Mouse (Mus musculus) intestine, postnatal 0 days (tissue): ENCODE measurements at regions not wholly inside any gene's neighbourhood (a gene's known extent, or its start where the extent isn't known, plus 50 kb on each side); places are given as distances from the start of the nearest gene placed in this dataset.

Experiments
- ATAC-seq: fragments of 200-750 bp; cut with Nextera tagmentation; 2 replicates; pipeline ENCODE4 v1.8.0; 2017; ENCODE audit warnings: mild to moderate bottlenecking, moderate TSS enrichment, moderate library complexity
- H3K27ac ChIP-seq: fragments of 300-500 bp; sonication (generic); 2 replicates; pipeline ENCODE4 v1.5.1; 2014; ENCODE audit warnings: mild to moderate bottlenecking, low read depth, low read length, moderate library complexity
- H3K27me3 ChIP-seq: fragments of 300-500 bp; sonication (generic); replicated peaks from 2 replicates; pipeline ENCODE4 v1.6.1; 2014; ENCODE audit warnings: low read length, mixed read lengths; ENCODE audit not compliant: control insufficient read depth, insufficient read depth
- H3K36me3 ChIP-seq: fragments of 300-500 bp; sonication (generic); 2 replicates; pipeline ENCODE4 v1.6.1; 2014; ENCODE audit warnings: mild to moderate bottlenecking, moderate library complexity; ENCODE audit not compliant: control insufficient read depth, insufficient read depth
- H3K4me1 ChIP-seq: fragments of 300-500 bp; sonication (generic); replicated peaks from 2 replicates; pipeline ENCODE4 v1.6.1; 2014; ENCODE audit warnings: antibody characterized with exemption, low read length, mixed read lengths; ENCODE audit not compliant: control insufficient read depth, insufficient read depth
- H3K4me2 ChIP-seq: fragments of 300-500 bp; sonication (generic); replicated peaks from 2 replicates; pipeline ENCODE4 v1.6.1; 2014; ENCODE audit warnings: low read depth, mild to moderate bottlenecking, moderate library complexity
- H3K4me3 ChIP-seq: fragments of 300-500 bp; sonication (generic); 2 replicates; pipeline ENCODE4 v1.5.1; 2014; ENCODE audit warnings: low read depth, low read length
- H3K9ac ChIP-seq: fragments of 300-500 bp; sonication (generic); 2 replicates; pipeline ENCODE4 v1.6.1; 2014; ENCODE audit warnings: mild to moderate bottlenecking, low read depth, low read length
- H3K9me3 ChIP-seq: fragments of 300-500 bp; sonication (generic); 2 replicates; pipeline ENCODE4 v1.6.1; 2016; ENCODE audit warnings: mixed run types; ENCODE audit not compliant: control insufficient read depth
- CTCF ChIP-seq: sonication (generic); IDR thresholded peaks from 2 replicates; pipeline ENCODE4 v1.5.1; 2016; ENCODE audit warnings: low read depth, mild to moderate bottlenecking, control low read depth, antibody characterized with exemption, moderate library complexity
- WGBS: fragments of 180-500 bp; shearing (Covaris S2); extraction: QIAGEN DNeasy Blood & Tissue Kit; methylation state at CpG from one replicate; pipeline ENCODE4 v1.1.7; 2014; 5-methylcytosine and 5-hydroxymethylcytosine counted together

GRCm38 (mm10) chr19:45301733-45302547 lies 61.6 kb upstream of the Btrc start:
- Histone ChIP-seq H3K4me2 (peak overlapping the region; percentile 82), H3K4me1 (no peaks in the 10 kb centered on the region; the same call in 1 of the 2 replicates), H3K4me3 (peak overlapping the region; percentile 50), H3K9me3 (no peaks in the 10 kb centered on the region), H3K27me3 (peaks cover 76% of the 10 kb centered on the region), H3K36me3 (no peaks in the 10 kb centered on the region), H3K27ac (no peak overlapping the region), H3K9ac (peak overlapping the region; percentile 38; the same call in 1 of the 2 replicates)
- ATAC-seq: no peak
- WGBS: under 1% methylated on average over 58 of the region's 58 CpGs
- no peak for TF ChIP-seq CTCF

- peak overlapping the region; percentile 50 for H3K4me3 ChIP-seq
- H3K27ac ChIP-seq: no peak overlapping the region
- H3K27me3 ChIP-seq: peaks cover 72% of the 10 kb centered on the region
- WGBS: 14% methylated on average over 16 of the region's 16 CpGs
- H3K36me3 ChIP-seq: no peaks in the 10 kb centered on the region
- H3K4me1 ChIP-seq: no peaks in the 10 kb centered on the region; the same call in 1 of the 2 replicates
- no peak for ATAC-seq
- H3K9ac ChIP-seq: no peak overlapping the region
- peak overlapping the region; percentile 82 for H3K4me2 ChIP-seq
- no peak for TF ChIP-seq CTCF
- no peaks in the 10 kb centered on the region for H3K9me3 ChIP-seq
These were observed 60.8 kb upstream of the Btrc start for GRCm38 (mm10) chr19:45302548-45303241.

GRCm38 (mm10) chr19:45304538-45304937 lies 59.0 kb upstream of the Btrc start:
- Histone ChIP-seq H3K9ac (no peak overlapping the region), H3K4me3 (no peak overlapping the region), H3K27ac (no peak overlapping the region), H3K4me2 (no peak overlapping the region), H3K4me1 (no peaks in the 10 kb centered on the region; the same call in 1 of the 2 replicates), H3K27me3 (peaks cover 64% of the 10 kb centered on the region), H3K9me3 (no peaks in the 10 kb centered on the region), H3K36me3 (no peaks in the 10 kb centered on the region)
- no peak for ATAC-seq
- 17% methylated on average over 8 of the region's 8 CpGs for WGBS
- no peak for TF ChIP-seq CTCF

- Histone ChIP-seq H3K27ac (no peak overlapping the region), H3K36me3 (no peaks in the 10 kb centered on the region), H3K4me1 (peaks cover 4% of the 10 kb centered on the region; the same call in 1 of the 2 replicates), H3K27me3 (peaks cover 38% of the 10 kb centered on the region), H3K4me3 (no peak overlapping the region), H3K9ac (no peak overlapping the region), H3K9me3 (no peaks in the 10 kb centered on the region), H3K4me2 (no peak overlapping the region)
- ATAC-seq: no peak
- WGBS: 49% methylated on average over 16 of the region's 16 CpGs
- TF ChIP-seq CTCF: peak; percentile 62
These were observed 55.9 kb upstream of the Btrc start for GRCm38 (mm10) chr19:45307299-45308275.

- Histone ChIP-seq H3K4me1 (peaks cover 4% of the 10 kb centered on the region; the same call in 1 of the 2 replicates), H3K27ac (no peak overlapping the region), H3K4me3 (no peak overlapping the region), H3K9ac (no peak overlapping the region), H3K4me2 (no peak overlapping the region), H3K9me3 (no peaks in the 10 kb centered on the region), H3K36me3 (no peaks in the 10 kb centered on the region), H3K27me3 (peaks cover 26% of the 10 kb centered on the region)
- peak; percentile 40 for ATAC-seq
- TF ChIP-seq CTCF: peak; percentile 77
- WGBS: 56% methylated on average over 8 of the region's 8 CpGs
These were observed 54.8 kb upstream of the Btrc start for GRCm38 (mm10) chr19:45308676-45309275.
